Mouse (Mus musculus): Measurements from ENCODE around the gene Ldhc.
"Not testable (repeated sequence)": the region's sequence is repeated elsewhere in the genome, so short reads cannot be mapped to it uniquely, and the experiment has no call there.

Gene Ldhc

GRCm38 (mm10) chr7:46842278-46842677, 18.7 kb upstream of the Ldhc start:
- no peak for DNase-seq (ENCODE audit: low read depth, low spot score)

GRCm38 (mm10) chr7:46843576-46843975, 17.4 kb upstream of the Ldhc start:
- no peak for DNase-seq (ENCODE audit: low read depth, low spot score)

- peak; percentile 95 for DNase-seq (ENCODE audit: low read depth, low spot score)
Measured at GRCm38 (mm10) chr7:46845211-46845977, 15.6 kb upstream of the Ldhc start.

DNA sequence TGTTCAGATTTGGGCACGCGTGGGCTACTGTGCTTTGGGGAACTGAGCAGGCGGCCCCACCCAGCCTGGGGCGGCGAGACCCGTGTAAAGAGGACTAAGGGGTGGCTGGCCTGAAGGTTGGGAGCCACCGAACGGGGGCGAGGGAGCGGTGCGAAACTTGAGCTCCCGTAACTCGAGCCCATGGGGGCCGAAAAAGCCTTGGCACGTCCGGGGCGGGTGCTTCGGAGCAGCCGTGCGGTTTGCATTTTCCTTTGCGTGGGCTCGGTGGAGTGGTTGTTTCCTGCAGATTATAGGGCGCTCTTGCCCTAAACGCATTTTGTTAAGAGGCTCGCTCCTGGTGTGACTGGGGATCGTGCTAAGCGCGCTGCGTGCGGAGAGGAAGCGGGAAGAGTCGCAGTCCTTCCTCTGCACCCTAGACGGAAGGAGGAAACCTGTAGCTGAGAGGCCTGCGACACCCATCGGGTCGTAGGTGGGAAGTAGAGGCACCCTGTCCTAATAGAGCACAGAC, 15.0 kb upstream of the Ldhc start:
- DNase-seq (ENCODE audit: low read depth, low spot score): peak; percentile 78

DNA sequence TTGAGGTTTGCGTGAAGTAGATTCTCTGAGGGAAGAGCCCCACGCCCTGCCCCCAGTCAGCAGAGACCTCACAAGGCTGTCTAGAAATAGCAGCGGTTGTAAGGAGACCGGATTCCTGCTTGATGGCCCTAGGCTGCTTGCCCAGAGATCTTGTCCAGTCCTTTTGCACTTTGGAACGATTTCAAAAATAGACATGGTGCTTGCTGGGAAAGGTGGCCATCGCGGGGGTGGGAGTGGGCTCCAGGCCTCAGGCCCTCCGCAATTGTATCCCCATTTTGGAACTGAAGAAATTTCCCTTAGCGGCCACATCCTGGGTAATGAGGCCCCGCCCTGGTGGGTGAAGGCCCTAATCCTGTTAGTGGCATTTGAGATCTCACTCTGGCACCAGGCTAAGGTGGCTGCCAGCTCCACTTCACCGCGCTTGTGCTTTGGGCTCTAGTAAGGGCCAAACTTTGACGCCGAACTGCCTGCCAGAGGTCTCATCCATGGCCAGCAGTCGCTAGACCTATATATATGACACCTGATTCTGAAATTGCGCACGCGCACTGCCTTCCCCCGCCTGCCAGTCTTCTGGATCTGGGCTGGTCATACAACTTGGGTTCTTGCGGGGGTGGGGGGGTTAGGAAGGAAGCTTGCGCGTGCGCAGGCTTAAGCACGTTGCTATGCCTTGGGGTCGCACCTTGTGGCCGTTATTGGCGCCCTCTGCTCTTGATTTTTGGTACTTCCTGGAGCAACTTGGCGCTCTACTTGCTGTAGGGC, 14.3 kb upstream of the Ldhc start:
- DNase-seq (ENCODE audit: low read depth, low spot score): peak; percentile 87

- no peak for DNase-seq (ENCODE audit: low read depth, low spot score)
Measured at GRCm38 (mm10) chr7:46849287-46849686, 11.7 kb upstream of the Ldhc start.

- DNase-seq (ENCODE audit: low read depth, low spot score): no peak
Measured at GRCm38 (mm10) chr7:46851026-46851425, 10.0 kb upstream of the Ldhc start.

- no peak for DNase-seq (ENCODE audit: low read depth, low spot score)
Measured at GRCm38 (mm10) chr7:46852666-46853065, 8.3 kb upstream of the Ldhc start.

- no peak for DNase-seq (ENCODE audit: low read depth, low spot score)
Measured at GRCm38 (mm10) chr7:46853365-46853764, 7.6 kb upstream of the Ldhc start.

DNA sequence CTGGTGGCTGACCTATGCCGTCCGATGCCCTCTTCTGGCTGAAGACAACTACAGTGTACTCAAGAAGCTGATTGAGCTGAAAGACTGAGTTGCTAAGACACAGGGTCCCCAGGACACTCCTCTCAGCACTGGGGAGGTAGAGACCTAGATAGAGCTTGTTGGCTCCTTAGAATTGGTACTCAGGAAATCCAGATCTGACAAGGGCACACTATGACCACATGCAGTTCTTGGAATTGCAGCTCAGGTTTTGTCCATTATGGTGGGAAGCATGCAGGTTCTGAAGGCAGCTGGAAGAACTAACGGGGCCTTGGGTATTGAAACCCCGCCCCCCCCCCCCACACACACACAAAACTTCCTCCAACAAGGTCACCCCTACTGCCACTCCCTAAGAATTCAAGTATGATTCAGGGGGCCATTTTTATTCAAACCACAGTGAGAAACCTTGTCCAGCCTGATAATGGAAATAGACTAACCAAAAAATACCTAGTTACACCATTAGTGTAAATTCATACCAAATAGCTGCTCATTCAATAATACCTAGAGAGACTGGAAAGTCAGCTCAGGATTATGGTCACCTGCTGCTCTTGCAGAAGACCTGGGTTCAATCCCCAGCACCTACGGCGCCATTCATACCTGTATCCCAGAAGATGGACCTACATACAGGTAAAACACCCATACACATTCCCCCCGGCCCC, 5.0 kb upstream of the Ldhc start:
- DNase-seq (ENCODE audit: low read depth, low spot score): no peak

DNA sequence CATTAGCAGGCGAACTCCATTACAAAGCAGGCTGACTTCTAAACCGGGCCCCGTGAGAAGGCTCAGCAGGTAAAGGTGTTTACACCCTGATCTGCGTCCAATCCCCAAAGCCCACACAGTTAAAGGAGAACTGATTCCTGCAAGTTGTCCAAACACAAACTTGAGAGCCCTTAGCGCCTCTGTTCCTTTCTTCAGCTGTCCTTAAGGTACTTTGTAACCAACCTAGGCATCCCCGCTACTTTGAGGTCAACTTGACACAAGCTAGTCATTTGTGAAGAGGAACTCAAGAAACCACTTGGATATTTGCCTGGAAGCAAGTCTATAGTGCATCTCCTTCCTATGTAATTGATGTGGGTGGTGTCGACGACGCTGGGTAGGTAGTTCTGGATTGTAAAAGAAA, 3.6 kb upstream of the Ldhc start:
- DNase-seq (ENCODE audit: low read depth, low spot score): no peak

DNA sequence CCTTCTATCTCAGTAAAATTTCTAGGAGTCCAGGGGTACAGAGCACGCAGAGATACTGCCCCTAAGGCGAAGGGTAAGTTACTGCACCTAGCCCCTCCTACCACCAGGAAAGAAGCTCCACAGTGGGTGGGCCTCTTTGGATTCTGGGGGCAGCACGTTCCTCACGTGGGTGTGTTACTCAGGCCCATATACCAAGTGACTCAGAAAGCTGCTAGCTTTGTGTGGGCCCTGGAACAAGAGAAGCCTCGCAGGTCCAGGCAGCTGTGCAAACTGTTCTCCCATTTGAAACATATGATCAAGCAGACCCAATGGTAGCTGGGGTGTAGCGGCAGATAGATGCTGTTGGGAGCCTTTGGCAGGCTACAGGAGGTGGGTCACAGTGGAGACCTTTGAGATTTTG, 2.0 kb upstream of the Ldhc start:
- no peak for DNase-seq (ENCODE audit: low read depth, low spot score)

DNA sequence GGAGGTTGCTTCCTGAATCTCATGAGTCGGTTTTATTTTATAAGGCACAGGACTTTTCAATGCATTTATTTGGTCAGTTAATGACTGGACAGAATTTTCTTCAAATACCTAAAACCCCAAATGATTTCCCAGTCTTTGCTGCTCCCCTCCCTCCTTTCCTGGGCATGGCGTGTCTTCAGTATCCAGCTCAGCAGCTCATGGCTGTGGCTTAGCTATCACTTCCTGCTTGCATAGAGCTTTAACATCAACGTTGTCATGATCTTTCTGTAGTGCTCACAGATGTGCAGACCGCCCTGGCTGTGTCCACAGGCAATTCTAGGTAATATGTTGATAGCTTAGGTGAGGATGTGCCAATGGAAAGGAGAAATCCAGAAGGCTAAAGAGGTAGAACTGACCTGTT, 11.0 kb downstream of the Ldhc start:
- DNase-seq (ENCODE audit: low read depth, low spot score): no peak

DNA sequence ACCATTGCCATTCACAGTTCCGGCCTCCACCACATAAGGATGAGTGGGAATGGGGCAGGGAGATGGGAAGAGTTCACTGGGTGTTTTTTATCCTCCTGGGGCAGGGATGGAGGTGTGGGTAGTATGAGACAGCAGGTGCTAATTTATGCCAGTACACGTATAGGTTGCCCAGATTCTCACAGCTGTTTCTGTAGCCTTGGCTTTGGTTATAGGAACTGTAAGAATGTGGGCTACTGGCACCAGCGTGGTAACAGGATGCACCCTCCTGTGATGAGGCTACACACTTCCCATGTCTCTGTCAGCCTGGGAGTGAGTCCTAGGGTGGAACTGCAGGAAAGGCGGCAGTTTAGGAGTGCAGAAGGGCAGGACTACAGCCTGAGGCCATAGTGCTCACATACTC, 15.8 kb downstream of the Ldhc start:
- DNase-seq (ENCODE audit: low read depth, low spot score): no peak

- no peak for DNase-seq (ENCODE audit: low read depth, low spot score)
Measured at GRCm38 (mm10) chr7:46877255-46877654, 16.3 kb downstream of the Ldhc start.

GRCm38 (mm10) chr7:46879851-46880250, 18.8 kb downstream of the Ldhc start:
- no peak for DNase-seq (ENCODE audit: low read depth, low spot score)

DNA sequence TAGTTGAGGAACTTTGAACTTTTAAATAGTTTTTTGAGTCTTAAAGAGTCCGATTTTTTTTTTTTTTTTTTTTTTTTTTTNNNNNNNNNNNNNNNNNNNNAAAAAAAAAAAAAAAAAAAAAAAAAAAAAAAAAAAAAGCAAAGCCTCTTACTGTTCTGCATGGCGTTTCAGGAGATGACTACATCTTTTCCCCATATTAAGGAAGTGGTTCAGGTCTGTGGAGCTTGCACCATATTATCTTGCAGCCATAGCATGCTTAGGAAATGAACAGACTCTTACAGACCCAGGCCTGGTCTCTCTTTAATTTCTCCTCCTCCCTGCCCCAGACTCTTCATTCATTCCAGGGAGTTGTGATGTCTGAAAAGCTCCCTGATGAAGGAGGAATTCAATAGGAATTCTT, 20.0 kb downstream of the Ldhc start:
- no peak for DNase-seq (ENCODE audit: low read depth, low spot score)

GRCm38 (mm10) chr7:46881941-46882340, 20.9 kb downstream of the Ldhc start:
- DNase-seq (ENCODE audit: low read depth, low spot score): not testable (repeated sequence)

- DNase-seq (ENCODE audit: low read depth, low spot score): no peak
Measured at GRCm38 (mm10) chr7:46883304-46883703, 22.3 kb downstream of the Ldhc start.

DNA sequence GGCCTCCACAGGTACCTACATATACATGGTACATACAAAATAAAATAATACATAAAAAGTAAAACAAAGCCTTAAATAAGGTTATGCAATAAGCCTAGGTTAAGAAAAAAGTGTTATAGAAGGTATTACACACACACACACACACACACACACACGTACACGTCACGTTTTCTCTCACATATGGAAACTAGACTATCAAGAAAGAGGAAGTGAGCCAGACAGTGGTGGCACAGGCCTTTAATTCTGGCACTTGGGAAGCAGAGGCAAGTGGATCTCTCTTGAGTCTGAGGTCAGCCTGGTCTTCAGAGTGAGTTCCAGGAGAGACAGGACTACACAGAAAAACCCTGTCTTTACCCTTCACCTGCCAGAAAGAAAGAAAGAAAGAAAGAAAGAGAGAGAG, 34.5 kb downstream of the Ldhc start:
- DNase-seq (ENCODE audit: low read depth, low spot score): no peak

DNA sequence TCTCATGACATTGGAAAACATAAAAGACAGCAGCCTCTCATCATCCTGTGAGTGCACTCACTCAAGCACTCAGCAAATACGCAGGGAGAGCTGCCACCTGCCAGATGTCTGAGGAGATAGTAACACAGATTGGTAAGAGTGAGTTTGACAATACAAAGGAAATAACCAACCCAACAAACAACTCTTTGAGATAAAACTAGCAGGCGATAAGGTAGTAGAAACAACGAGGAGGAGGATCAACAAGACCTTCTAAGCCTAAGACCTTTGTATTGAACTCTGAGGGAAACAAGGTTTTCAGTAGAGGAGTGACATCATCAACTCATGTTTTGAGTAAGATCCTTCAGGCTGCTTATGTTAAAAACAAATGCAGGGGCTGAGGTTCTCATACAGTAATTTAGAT, 38.3 kb downstream of the Ldhc start:
- DNase-seq (ENCODE audit: low read depth, low spot score): peak; percentile 45

DNA sequence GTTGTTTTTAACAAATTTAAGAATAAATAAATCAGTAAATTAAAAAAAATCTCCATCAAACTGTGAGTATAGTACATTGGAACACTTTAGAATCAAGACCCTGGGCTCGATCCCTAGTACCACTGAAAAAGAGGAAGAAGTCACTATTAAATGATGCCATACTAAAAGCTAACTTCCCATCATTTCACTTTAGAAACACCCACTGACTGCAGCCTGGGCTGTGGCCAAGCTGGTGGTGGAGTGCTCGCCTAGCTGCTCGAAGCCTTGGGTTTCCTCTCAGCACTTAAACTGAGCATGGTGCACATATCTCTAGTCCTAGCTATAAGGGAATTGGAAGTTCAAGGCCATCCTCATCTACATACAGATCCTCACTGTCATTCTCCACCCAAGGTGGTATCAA, 50.2 kb downstream of the Ldhc start:
- no peak for DNase-seq (ENCODE audit: low read depth, low spot score)
